Mouse (Mus musculus): ENCODE data around the gene Taf4.

DNA sequence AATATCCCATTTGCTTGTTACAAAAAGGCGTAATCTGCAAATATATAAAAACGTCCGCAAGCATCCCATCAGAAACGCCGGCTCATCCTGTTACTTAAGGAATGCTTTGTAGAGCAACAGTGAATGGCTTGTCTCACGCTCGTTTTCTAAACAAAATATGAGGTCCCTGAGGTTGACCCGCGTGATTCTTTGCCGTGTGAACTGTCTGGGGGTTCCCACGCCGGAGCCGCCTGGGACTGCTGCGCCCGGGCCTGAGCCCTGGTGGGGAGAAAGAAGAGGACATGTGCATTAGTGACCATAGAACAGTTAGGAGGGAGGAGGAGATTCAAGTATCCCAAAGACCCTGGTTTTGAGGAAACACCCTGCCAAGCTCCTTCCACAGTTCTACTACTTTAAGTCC lies 63.1 kb downstream of the Taf4 start:
- TF ChIP-seq POLR2A (IDR thresholded peaks at IDR 0.05; ENCODE audit: low read depth, low read length) (no peak), CTCF (conservative IDR thresholded peaks at IDR 0.05; ENCODE audit: insufficient read depth, insufficient read length, low read depth, low read length) (no peak)

All from kidney, adult 2 months (tissue).